Mouse (Mus musculus) liver, embryonic 13.5 days (tissue): ENCODE data around the gene Fgfr4. TPM values are rescaled to one million over a fixed set of nuclear protein-coding genes. Genes with fewer than 3 reads are reported as not detected.
"Not testable (repeated sequence)": the region's sequence is repeated elsewhere in the genome, so short reads cannot be mapped to it uniquely, and the experiment has no call there.

ENCODE experiments used
- ATAC-seq: fragments of 200-750 bp; cut with Nextera tagmentation; 2 replicates; pipeline ENCODE4 v1.8.0; 2017; ENCODE audit warnings: low read depth, mild to moderate bottlenecking, moderate number of reproducible peaks, moderate library complexity
- DNase-seq: peaks from one replicate; pipeline ENCODE4 v3.0.0; 2022
- H3K27ac ChIP-seq: fragments of 300-500 bp; sonication (generic); 2 replicates; pipeline ENCODE4 v1.5.1; 2015; ENCODE audit warnings: moderate library complexity, mild to moderate bottlenecking, inconsistent platforms
- H3K27me3 ChIP-seq: fragments of 300-500 bp; sonication (generic); 2 replicates; pipeline ENCODE4 v1.6.1; 2015; ENCODE audit warnings: mild to moderate bottlenecking, inconsistent platforms
- H3K36me3 ChIP-seq: fragments of 300-500 bp; sonication (generic); 2 replicates; pipeline ENCODE4 v1.6.1; 2015; ENCODE audit warnings: mild to moderate bottlenecking, inconsistent platforms
- H3K4me1 ChIP-seq: fragments of 300-500 bp; sonication (generic); replicated peaks from 2 replicates; pipeline ENCODE4 v1.6.1; 2015; ENCODE audit warnings: inconsistent platforms
- H3K4me2 ChIP-seq: fragments of 300-500 bp; sonication (generic); 2 replicates; pipeline ENCODE4 v1.6.1; 2015; ENCODE audit warnings: inconsistent platforms, mild to moderate bottlenecking, moderate library complexity
- H3K4me3 ChIP-seq: fragments of 300-500 bp; sonication (generic); replicated peaks from 2 replicates; pipeline ENCODE4 v1.5.1; 2015; ENCODE audit warnings: mild to moderate bottlenecking, inconsistent platforms
- H3K9ac ChIP-seq: fragments of 300-500 bp; sonication (generic); 2 replicates; pipeline ENCODE4 v1.6.1; 2015; ENCODE audit warnings: mild to moderate bottlenecking, inconsistent platforms
- H3K9me3 ChIP-seq: fragments of 300-500 bp; sonication (generic); replicated peaks from 2 replicates; pipeline ENCODE4 v1.6.1; 2016; ENCODE audit warnings: inconsistent platforms
- WGBS: fragments of 180-500 bp; shearing (Covaris S2); methylation state at CpG from one replicate; pipeline ENCODE4 v1.1.7; 2015; ENCODE audit not compliant: insufficient replicate concordance; 5-methylcytosine and 5-hydroxymethylcytosine counted together
- polyA plus RNA-seq: library from polyadenylated mRNA; unstranded; fragments of >200 nt; fragmentation: Nextera tagmentation; extraction: Ambion mirVana; gene quantifications from 2 replicates; pipeline ENCODE4 v1.2.1, GENCODE M21; 2015

Gene Fgfr4
- polyA plus RNA-seq, 1 experiment from 2014 or later, result 4.2 TPM

- WGBS, result 82% methylated on average over 5 of the region's 5 CpGs
- no peak overlapping the region for H3K4me3 ChIP-seq
- DNase-seq, result no peak
These were observed 39.1 kb downstream of the Fgfr4 start for GRCm38 (mm10) chr13:55191535-55191934.

GRCm38 (mm10) chr13:55202758-55203157, 50.3 kb downstream of the Fgfr4 start:
- DNase-seq, H3K27ac ChIP-seq, ATAC-seq, H3K27me3 ChIP-seq, H3K9me3 ChIP-seq, H3K4me2 ChIP-seq, H3K36me3 ChIP-seq, H3K4me3 ChIP-seq, H3K9ac ChIP-seq, H3K4me1 ChIP-seq: not testable (repeated sequence)
- 75% methylated on average over 4 of the region's 4 CpGs for WGBS

More at GRCm38 (mm10) chr13:55191535-55191934, 39.1 kb downstream of the Fgfr4 start:
- Histone ChIP-seq H3K36me3 (no peaks in the 10 kb centered on the region), H3K4me1 (peaks cover 24% of the 10 kb centered on the region), H3K4me2 (peak overlapping the region; percentile 83), H3K9ac (peak overlapping the region; percentile 70; the same call in 1 of the 2 replicates), H3K27me3 (no peaks in the 10 kb centered on the region), H3K27ac (0 out of 2 replicates have a peak overlapping the region, but pooled peaks have one; percentile 77), H3K9me3 (no peaks in the 10 kb centered on the region)
- no peak for ATAC-seq

GRCm38 (mm10) chr13:55203740-55204139, 51.3 kb downstream of the Fgfr4 start:
- Histone ChIP-seq H3K9ac (no peak overlapping the region), H3K4me1 (peaks cover 11% of the 10 kb centered on the region), H3K9me3 (no peaks in the 10 kb centered on the region), H3K4me2 (no peak overlapping the region), H3K36me3 (no peaks in the 10 kb centered on the region), H3K27me3 (no peaks in the 10 kb centered on the region), H3K4me3 (no peak overlapping the region), H3K27ac (no peak overlapping the region)
- WGBS, result 74% methylated on average over 9 of the region's 9 CpGs
- no peak for DNase-seq
- no peak for ATAC-seq

- no peaks in the 10 kb centered on the region for H3K27me3 ChIP-seq
- ATAC-seq, result no peak
- WGBS, result 59% methylated on average over 8 of the region's 11 CpGs
These were observed 52.4 kb downstream of the Fgfr4 start for GRCm38 (mm10) chr13:55204667-55205389.

GRCm38 (mm10) chr13:55205448-55206205, 53.2 kb downstream of the Fgfr4 start:
- Histone ChIP-seq H3K27ac (no peak overlapping the region), H3K4me3 (no peak overlapping the region), H3K36me3 (no peaks in the 10 kb centered on the region), H3K9me3 (no peaks in the 10 kb centered on the region), H3K9ac (no peak overlapping the region), H3K27me3 (no peaks in the 10 kb centered on the region), H3K4me1 (peaks cover 30% of the 10 kb centered on the region), H3K4me2 (no peak overlapping the region)
- WGBS, result 73% methylated on average over 6 of the region's 6 CpGs
- ATAC-seq (no peak), DNase-seq (no peak)

More at GRCm38 (mm10) chr13:55204667-55205389, 52.4 kb downstream of the Fgfr4 start:
- Histone ChIP-seq H3K9me3 (no peaks in the 10 kb centered on the region), H3K4me2 (no peak overlapping the region), H3K36me3 (no peaks in the 10 kb centered on the region), H3K4me1 (peaks cover 22% of the 10 kb centered on the region), H3K4me3 (no peak overlapping the region), H3K9ac (no peak overlapping the region), H3K27ac (no peak overlapping the region)
- DNase-seq, result no peak

GRCm38 (mm10) chr13:55208837-55209648, 56.6 kb downstream of the Fgfr4 start:
- 0 out of 2 replicates have a peak overlapping the region, but pooled peaks have one; percentile 91 for H3K4me3 ChIP-seq
- peak overlapping the region; percentile 99 for H3K4me2 ChIP-seq
- H3K4me1 ChIP-seq, result peaks cover 49% of the 10 kb centered on the region
- 74% methylated on average over 13 of the region's 13 CpGs for WGBS
- no peak for ATAC-seq
- DNase-seq, result peak; percentile 20
- no peaks in the 10 kb centered on the region for H3K9me3 ChIP-seq
- H3K27ac ChIP-seq, result peak overlapping the region; percentile 95
- H3K36me3 ChIP-seq, result peaks cover 10% of the 10 kb centered on the region
- 0 out of 2 replicates have a peak overlapping the region, but pooled peaks have one; percentile 7 for H3K9ac ChIP-seq
- H3K27me3 ChIP-seq, result no peaks in the 10 kb centered on the region

GRCm38 (mm10) chr13:55209649-55210192, 57.3 kb downstream of the Fgfr4 start, which contains the start of gene Nsd1:
Nsd1 (plus strand) TSS chr13:55209782.
- peak within 1 kb of the TSS; percentile 99 for H3K4me2 ChIP-seq

GRCm38 (mm10) chr13:55210193-55210970, 57.9 kb downstream of the Fgfr4 start:
- Histone ChIP-seq H3K27ac (peak overlapping the region; percentile 95), H3K4me2 (peak overlapping the region; percentile 99), H3K27me3 (no peaks in the 10 kb centered on the region), H3K9me3 (no peaks in the 10 kb centered on the region), H3K9ac (peak overlapping the region; percentile 97), H3K4me3 (peak overlapping the region; percentile 91), H3K4me1 (peaks cover 57% of the 10 kb centered on the region), H3K36me3 (peaks cover 19% of the 10 kb centered on the region)
- ATAC-seq (peak; percentile 35), DNase-seq (peak; percentile 60)
- WGBS, result 2% methylated on average over 74 of the region's 77 CpGs

More at GRCm38 (mm10) chr13:55209649-55210192, 57.3 kb downstream of the Fgfr4 start, which contains the start of gene Nsd1:
- WGBS, result 57% methylated on average over 31 of the region's 31 CpGs
- DNase-seq (no peak), ATAC-seq (no peak)
- Histone ChIP-seq H3K36me3 (peaks cover 16% of the 10 kb centered on the region), H3K27me3 (no peaks in the 10 kb centered on the region), H3K4me3 (peak within 1 kb of the TSS; percentile 91), H3K9ac (peak within 1 kb of the TSS; percentile 97), H3K4me1 (peaks cover 56% of the 10 kb centered on the region), H3K9me3 (no peaks in the 10 kb centered on the region), H3K27ac (peak within 1 kb of the TSS; percentile 95)

- peak overlapping the region; percentile 95 for H3K27ac ChIP-seq
- H3K4me3 ChIP-seq, result peak overlapping the region; percentile 91
- ATAC-seq (peak; percentile 64), DNase-seq (no peak)
- no peaks in the 10 kb centered on the region for H3K27me3 ChIP-seq
- WGBS, result 1% methylated on average over 17 of the region's 17 CpGs
- H3K9ac ChIP-seq, result peak overlapping the region; percentile 97
- H3K4me2 ChIP-seq, result peak overlapping the region; percentile 99
- peaks cover 22% of the 10 kb centered on the region for H3K36me3 ChIP-seq
- H3K4me1 ChIP-seq, result peaks cover 61% of the 10 kb centered on the region
- no peaks in the 10 kb centered on the region for H3K9me3 ChIP-seq
These were observed 58.5 kb downstream of the Fgfr4 start for GRCm38 (mm10) chr13:55210971-55211220.
